Mouse (Mus musculus): ENCODE data around the gene Efs. TPM values are rescaled to one million over a fixed set of nuclear protein-coding genes. Genes with fewer than 3 reads are reported as not detected.

Efs gene
- polyA plus RNA-seq, 1 experiment from 2014 or later, result 6.5 TPM

DNA sequence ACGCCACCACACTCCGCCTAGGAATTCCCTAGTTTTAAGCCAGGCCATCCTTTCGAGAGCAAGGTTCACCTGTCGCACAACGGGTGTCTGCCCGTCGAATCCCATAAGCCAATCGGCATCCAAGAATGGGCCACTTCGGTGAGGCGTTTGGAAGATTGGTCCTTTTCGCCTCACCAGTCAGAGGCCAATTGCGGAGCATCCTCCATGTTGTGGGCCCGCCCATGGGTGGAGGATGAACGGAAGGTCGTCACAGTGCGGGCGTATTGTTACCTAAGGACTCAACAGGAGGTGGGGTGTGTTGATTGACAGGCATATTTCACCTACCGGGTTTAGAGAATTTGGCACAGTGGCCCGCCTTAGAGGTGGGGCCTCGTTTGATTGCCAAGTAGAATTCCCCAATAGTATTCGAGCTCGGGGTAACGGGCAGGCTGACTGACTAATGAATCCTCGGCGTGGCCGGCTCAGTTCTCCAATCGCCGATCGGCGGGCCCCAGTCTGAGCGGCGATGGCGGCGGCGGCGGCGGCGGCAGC lies 32.2 kb downstream of the Efs start:
- H3K4me3 ChIP-seq (ENCODE audit: low read depth, low read length), result peak overlapping the region; percentile 96
- no peaks in the 10 kb centered on the region for H3K27me3 ChIP-seq (replicated peaks; ENCODE audit: control insufficient read depth, insufficient read depth, low read length)
- H3K4me2 ChIP-seq (replicated peaks; ENCODE audit: low read depth), result peak overlapping the region; percentile 82
- ATAC-seq, result peak; percentile 97
- TF ChIP-seq CTCF (IDR thresholded peaks at IDR 0.05; ENCODE audit: low read depth), result no peak
- H3K27ac ChIP-seq (ENCODE audit: low read depth, low read length), result peak overlapping the region; percentile 98
- H3K9me3 ChIP-seq (ENCODE audit: control insufficient read depth), result no peaks in the 10 kb centered on the region
- H3K4me1 ChIP-seq (replicated peaks; ENCODE audit: control insufficient read depth, insufficient read depth, low read length), result 0 out of 2 replicates have a peak, but pooled peaks cover 3% of the 10 kb centered on the region
- WGBS, result under 1% methylated on average over 32 of the region's 38 CpGs
- peaks cover 38% of the 10 kb centered on the region for H3K36me3 ChIP-seq (ENCODE audit: control insufficient read depth, insufficient read depth)
- peak overlapping the region; percentile 100 for H3K9ac ChIP-seq (ENCODE audit: low read depth, low read length)

DNA sequence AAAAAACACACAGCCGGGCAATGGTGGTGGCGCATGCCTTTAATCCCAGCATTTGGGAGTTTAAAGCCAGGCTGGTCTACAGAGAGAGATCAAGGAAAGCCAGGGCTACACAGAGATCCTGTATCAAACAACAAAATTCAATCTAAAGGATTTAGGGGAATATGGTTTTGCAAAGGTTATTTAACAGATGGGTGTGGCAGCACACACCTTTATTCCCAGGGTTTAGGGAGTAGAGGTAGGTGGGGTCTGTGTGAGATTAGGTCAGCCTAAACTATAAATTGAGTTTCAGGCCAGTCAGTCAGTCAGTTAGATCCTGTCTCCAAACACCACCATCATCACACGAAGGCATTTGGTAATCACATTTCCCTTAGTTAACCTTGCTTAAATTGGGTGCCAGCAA lies 33.7 kb downstream of the Efs start, which contains the start of gene Pabpn1:
Gene Pabpn1, plus strand, starts transcription at position 301 of the 400 bp plus-strand sequence.
- peak within 1 kb of the TSS; percentile 96 for H3K4me3 ChIP-seq (ENCODE audit: low read depth, low read length)
- no peaks in the 10 kb centered on the region for H3K27me3 ChIP-seq (replicated peaks; ENCODE audit: control insufficient read depth, insufficient read depth, low read length)

DNA sequence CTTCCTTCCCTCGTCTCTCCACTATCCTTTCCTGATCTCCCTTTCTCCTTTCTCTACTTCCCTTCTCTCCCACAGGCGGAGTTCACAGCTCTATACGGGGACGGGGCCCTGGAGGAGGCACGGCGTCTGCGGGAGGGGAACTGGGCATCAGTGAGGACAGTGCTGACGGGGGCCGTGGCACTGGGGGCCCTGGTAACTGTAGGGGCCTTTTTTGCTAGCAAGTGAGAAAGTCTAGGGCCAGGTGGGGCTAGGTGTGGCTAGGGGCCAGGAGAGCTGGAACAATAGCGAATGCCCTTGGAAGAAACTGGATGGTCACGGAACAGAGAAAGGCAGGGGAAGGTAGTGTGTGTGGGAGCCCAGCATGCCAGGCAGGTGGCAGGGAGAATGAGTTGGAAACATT lies 40.6 kb downstream of the Efs start:
- Histone ChIP-seq H3K36me3 (ENCODE audit: control insufficient read depth, insufficient read depth) (peaks cover 26% of the 10 kb centered on the region; the same call in 1 of the 2 replicates), H3K9ac (ENCODE audit: low read depth, low read length) (0 out of 2 replicates have a peak overlapping the region, but pooled peaks have one; percentile 12), H3K27me3 (replicated peaks; ENCODE audit: control insufficient read depth, insufficient read depth, low read length) (no peaks in the 10 kb centered on the region), H3K4me2 (replicated peaks; ENCODE audit: low read depth) (peak overlapping the region; percentile 83; the same call in 1 of the 2 replicates), H3K27ac (ENCODE audit: low read depth, low read length) (no peak overlapping the region), H3K9me3 (ENCODE audit: control insufficient read depth) (no peaks in the 10 kb centered on the region), H3K4me1 (replicated peaks; ENCODE audit: control insufficient read depth, insufficient read depth, low read length) (peaks cover 3% of the 10 kb centered on the region; the same call in 1 of the 2 replicates), H3K4me3 (ENCODE audit: low read depth, low read length) (no peak overlapping the region)
- no peak for ATAC-seq
- no peak for TF ChIP-seq CTCF (IDR thresholded peaks at IDR 0.05; ENCODE audit: low read depth)
- WGBS, result 64% methylated on average over 11 of the region's 11 CpGs

More for the DNA sequence above, 33.7 kb downstream of the Efs start, which contains the start of gene Pabpn1:
- H3K9ac ChIP-seq (ENCODE audit: low read depth, low read length), result no peak within 1 kb of the TSS
- H3K27ac ChIP-seq (ENCODE audit: low read depth, low read length), result peak within 1 kb of the TSS; percentile 47
- no peak for TF ChIP-seq CTCF (IDR thresholded peaks at IDR 0.05; ENCODE audit: low read depth)
- H3K36me3 ChIP-seq (ENCODE audit: control insufficient read depth, insufficient read depth), result peaks cover 29% of the 10 kb centered on the region
- 0 out of 2 replicates have a peak, but pooled peaks cover 3% of the 10 kb centered on the region for H3K4me1 ChIP-seq (replicated peaks; ENCODE audit: control insufficient read depth, insufficient read depth, low read length)
- 95% methylated on average over 3 of the region's 3 CpGs for WGBS
- peak within 1 kb of the TSS; percentile 60 for H3K4me2 ChIP-seq (replicated peaks; ENCODE audit: low read depth)
- no peak for ATAC-seq
- H3K9me3 ChIP-seq (ENCODE audit: control insufficient read depth), result no peaks in the 10 kb centered on the region

DNA sequence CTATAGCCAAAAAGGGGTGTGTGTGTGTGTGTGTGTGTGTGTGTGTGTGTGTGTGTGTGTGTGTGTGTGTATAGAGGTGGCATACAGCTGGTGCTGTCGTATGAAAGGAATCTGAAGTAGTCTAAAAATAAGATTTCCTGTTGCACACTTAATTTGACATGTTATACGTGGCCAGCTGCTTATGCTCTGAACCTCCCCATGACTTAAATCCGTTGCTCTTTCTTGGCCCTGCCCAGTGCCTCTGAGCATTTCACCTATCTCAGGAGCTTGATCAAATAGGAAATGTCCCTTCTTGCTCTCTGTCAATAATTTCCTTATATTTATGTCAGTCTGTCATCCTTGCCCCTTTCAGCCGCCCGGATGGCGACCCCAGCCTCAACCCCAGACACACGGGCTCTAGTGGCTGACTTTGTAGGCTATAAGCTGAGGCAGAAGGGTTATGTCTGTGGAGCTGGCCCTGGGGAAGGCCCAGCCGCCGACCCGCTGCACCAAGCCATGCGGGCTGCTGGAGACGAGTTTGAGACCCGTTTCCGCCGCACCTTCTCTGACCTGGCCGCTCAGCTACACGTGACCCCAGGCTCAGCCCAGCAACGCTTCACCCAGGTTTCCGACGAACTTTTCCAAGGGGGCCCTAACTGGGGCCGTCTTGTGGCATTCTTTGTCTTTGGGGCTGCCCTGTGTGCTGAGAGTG lies 41.8 kb downstream of the Efs start:
- ATAC-seq, result no peak; the same call in 1 of the 2 replicates
- 11% methylated on average over 21 of the region's 21 CpGs for WGBS
- H3K36me3 ChIP-seq (ENCODE audit: control insufficient read depth, insufficient read depth), result peaks cover 21% of the 10 kb centered on the region; the same call in 1 of the 2 replicates
- TF ChIP-seq CTCF (IDR thresholded peaks at IDR 0.05; ENCODE audit: low read depth), result no peak
- peak overlapping the region; percentile 73 for H3K4me3 ChIP-seq (ENCODE audit: low read depth, low read length)
- peak overlapping the region; percentile 93 for H3K27ac ChIP-seq (ENCODE audit: low read depth, low read length)
- H3K27me3 ChIP-seq (replicated peaks; ENCODE audit: control insufficient read depth, insufficient read depth, low read length), result no peaks in the 10 kb centered on the region
- no peaks in the 10 kb centered on the region for H3K9me3 ChIP-seq (ENCODE audit: control insufficient read depth)
- peak overlapping the region; percentile 84 for H3K9ac ChIP-seq (ENCODE audit: low read depth, low read length)
- peak overlapping the region; percentile 83 for H3K4me2 ChIP-seq (replicated peaks; ENCODE audit: low read depth)
- H3K4me1 ChIP-seq (replicated peaks; ENCODE audit: control insufficient read depth, insufficient read depth, low read length), result peaks cover 3% of the 10 kb centered on the region; the same call in 1 of the 2 replicates

DNA sequence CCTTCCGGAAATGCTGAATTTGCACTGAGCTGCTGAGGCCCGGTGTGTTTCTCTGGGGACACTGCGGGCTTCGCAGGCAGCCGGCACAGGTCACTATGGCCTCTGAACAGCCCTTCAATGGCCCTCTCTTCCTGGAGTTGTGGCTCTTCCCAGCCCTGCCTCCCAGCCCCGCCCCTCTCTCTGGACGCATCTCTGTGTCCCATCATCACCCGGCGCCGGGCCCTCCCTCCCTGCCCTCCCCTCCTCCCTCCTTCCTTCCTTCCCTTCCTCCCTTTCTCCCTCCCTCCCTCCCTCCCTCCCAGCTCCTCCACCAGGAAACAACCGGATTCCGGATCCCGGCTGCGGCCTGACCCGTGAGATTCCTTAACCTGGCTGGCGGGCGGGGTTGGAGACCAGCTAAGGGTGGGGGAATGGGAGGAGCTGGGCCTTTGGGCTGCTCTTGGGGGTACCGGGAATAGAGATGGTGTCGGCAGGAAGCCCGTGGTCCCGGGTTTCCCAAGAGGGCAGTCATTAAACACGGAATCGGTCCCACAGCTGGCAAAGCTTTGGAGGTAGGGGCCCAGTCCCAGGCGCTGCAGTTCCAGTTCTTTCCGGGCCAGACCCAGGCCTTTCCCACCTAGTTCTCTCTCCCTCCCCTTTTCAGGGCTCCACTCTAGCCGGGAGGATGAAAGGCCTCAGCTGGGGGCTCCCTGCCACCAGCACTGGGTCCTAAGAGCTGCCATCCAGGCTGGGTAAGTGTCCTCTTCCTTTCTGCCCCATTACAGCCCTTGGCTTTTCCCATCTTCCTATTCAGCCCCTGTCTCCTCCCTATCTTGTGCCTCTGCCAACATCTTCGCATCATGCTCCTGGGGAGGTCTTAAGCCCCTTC lies 42.5 kb downstream of the Efs start, which contains the start of the genes Bcl2l2 and Gm20521:
Gene Bcl2l2, plus strand, starts transcription at position 224 of the 868 bp plus-strand sequence.
Gene Gm20521, plus strand, starts transcription at position 288 of the 868 bp plus-strand sequence.
- under 1% methylated on average over 27 of the region's 27 CpGs for WGBS
- H3K36me3 ChIP-seq (ENCODE audit: control insufficient read depth, insufficient read depth), result peaks cover 16% of the 10 kb centered on the region; the same call in 1 of the 2 replicates

More for the DNA sequence above, 42.5 kb downstream of the Efs start, which contains the start of the genes Bcl2l2 and Gm20521:
- H3K9ac ChIP-seq (ENCODE audit: low read depth, low read length), result peak within 1 kb of the TSS; percentile 84
- H3K4me2 ChIP-seq (replicated peaks; ENCODE audit: low read depth), result peak within 1 kb of the TSS; percentile 83
- TF ChIP-seq CTCF (IDR thresholded peaks at IDR 0.05; ENCODE audit: low read depth), result no peak
- peak within 1 kb of the TSS; percentile 93 for H3K27ac ChIP-seq (ENCODE audit: low read depth, low read length)
- peaks cover 3% of the 10 kb centered on the region; the same call in 1 of the 2 replicates for H3K4me1 ChIP-seq (replicated peaks; ENCODE audit: control insufficient read depth, insufficient read depth, low read length)
- peak; percentile 94 for ATAC-seq
- H3K4me3 ChIP-seq (ENCODE audit: low read depth, low read length), result peak within 1 kb of the TSS; percentile 73
- H3K27me3 ChIP-seq (replicated peaks; ENCODE audit: control insufficient read depth, insufficient read depth, low read length), result no peaks in the 10 kb centered on the region
- H3K9me3 ChIP-seq (ENCODE audit: control insufficient read depth), result no peaks in the 10 kb centered on the region

Data from intestine, postnatal 0 days (tissue).